Mouse (Mus musculus) hindbrain, embryonic 13.5 days (tissue): ENCODE results near the gene Dbt. TPM values are rescaled to one million over a fixed set of nuclear protein-coding genes. Genes with fewer than 3 reads are reported as not detected.

Experiments used
- polyA plus RNA-seq: library from polyadenylated mRNA; unstranded; fragments of >200 nt; fragmentation: Nextera tagmentation; extraction: Ambion mirVana; gene quantifications from 2 replicates; pipeline ENCODE4 v1.2.1, GENCODE M21; 2015

The Dbt gene
- polyA plus RNA-seq, 1 experiment from 2014 or later: 11.8 TPM

Other genes starting within 250 kb of the Dbt start
- gene Cdc14a, start 89.0 kb upstream of the Dbt start, polyA plus RNA-seq: 6.8 and 7.0 TPM in 2 replicates
- 115 and 120 TPM in 2 replicates for gene Rtca, start 4.9 kb upstream of the Dbt start, polyA plus RNA-seq
- 0.48 and 0.53 TPM in 2 replicates for gene Lrrc39, start 49.9 kb downstream of the Dbt start, polyA plus RNA-seq
- 18.6 and 21.6 TPM in 2 replicates for gene Sass6, start 81.9 kb downstream of the Dbt start, polyA plus RNA-seq
- gene Trmt13, start 101.5 kb downstream of the Dbt start, polyA plus RNA-seq: 29.8 and 30.3 TPM in 2 replicates
- gene Mfsd14a, start 149.6 kb downstream of the Dbt start, polyA plus RNA-seq: 62.6 and 63.3 TPM in 2 replicates
- 0.68 and 2.6 TPM in 2 replicates for gene Gm43191, start 168.2 kb downstream of the Dbt start, polyA plus RNA-seq
- gene Slc35a3, start 199.8 kb downstream of the Dbt start, polyA plus RNA-seq: 6.1 and 7.6 TPM in 2 replicates